Mouse (Mus musculus): ENCODE results near the gene Trim9. TPM values are rescaled to one million over a fixed set of nuclear protein-coding genes. Genes with fewer than 3 reads are reported as not detected.

Trim9 gene
- not detected in 4 replicates for total RNA-seq (2023)

DNA sequence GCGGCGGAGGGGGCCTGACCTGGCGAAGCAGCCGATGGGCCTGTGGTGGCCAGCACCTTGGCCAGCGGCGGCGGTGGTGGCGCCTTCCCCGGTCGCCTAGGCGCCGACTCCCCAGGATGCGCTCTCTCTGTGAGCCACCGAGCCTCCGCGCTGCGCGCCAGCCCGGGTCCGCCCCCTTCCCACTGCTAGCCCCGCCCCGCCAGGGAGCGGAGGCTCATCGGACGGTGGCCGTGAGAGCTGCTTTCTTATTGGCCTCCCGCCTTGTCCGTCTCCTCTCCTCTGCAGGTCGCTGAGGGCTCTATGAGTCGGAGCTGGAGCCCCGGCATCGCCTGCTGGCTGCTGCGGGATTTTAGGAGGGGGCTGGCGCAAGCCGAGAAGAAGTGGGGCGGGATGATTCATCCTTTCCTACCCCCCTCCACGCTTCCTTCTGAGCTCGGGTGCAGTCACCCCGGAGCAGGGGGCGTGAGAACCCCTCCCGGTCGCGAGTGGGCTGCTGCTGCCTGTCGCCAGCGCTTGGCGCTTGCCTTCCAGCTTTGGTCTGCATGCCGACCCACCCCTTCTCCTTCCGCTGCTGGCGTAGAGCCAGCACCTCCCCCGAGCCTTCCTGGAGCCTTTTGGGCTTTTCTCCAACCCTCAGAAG lies at the start of gene Trim9:
Gene Trim9, minus strand, starts transcription at position 413 of the 640 bp plus-strand sequence.

DNA sequence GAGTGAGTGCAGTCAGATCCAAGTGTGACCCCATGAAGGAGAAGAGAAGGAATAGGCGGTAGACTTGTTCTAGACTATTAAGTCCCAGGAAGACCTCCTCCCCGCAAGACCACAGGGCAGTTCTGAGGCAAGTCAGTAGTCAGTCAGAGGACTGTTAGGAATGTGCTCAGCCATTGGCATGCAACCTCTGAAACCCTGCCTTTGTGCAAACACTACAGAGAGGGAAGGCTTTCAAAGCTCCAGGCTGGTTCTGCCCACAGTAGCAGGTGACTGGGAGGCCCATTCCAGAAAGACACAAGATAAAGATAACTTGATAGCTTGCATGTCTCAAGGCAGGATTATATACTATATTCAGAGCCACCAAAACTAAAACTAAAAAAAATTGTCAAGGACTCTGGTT lies 116.1 kb downstream of the Trim9 start, which contains the start of gene Pygl:
Gene Pygl, minus strand, starts transcription at position 195 of the 400 bp plus-strand sequence.

Other genes starting within 250 kb of the Trim9 start
- gene Nin, start 233.9 kb downstream of the Trim9 start, total RNA-seq (2023): 78.0 to 89.3 TPM (median 86.3 TPM) in 4 replicates
- not detected in 4 replicates for gene Abhd12b, start 193.5 kb downstream of the Trim9 start, total RNA-seq (2023)
- gene Pygl, start 116.1 kb downstream of the Trim9 start, total RNA-seq (2023): 1.0 to 1.8 TPM (median 1.6 TPM) in 4 replicates
- 27.7 to 34.4 TPM (median 31.1 TPM) in 4 replicates for gene Tmx1, start 105.5 kb upstream of the Trim9 start, total RNA-seq (2023)

Data from B cell, adult 62 days (primary cell).